Mouse (Mus musculus) hindbrain, embryonic 13.5 days (tissue): Measurements from ENCODE around the gene Rhbdd1. TPM values are rescaled to one million over a fixed set of nuclear protein-coding genes. Genes with fewer than 3 reads are reported as not detected.

Experiments
- ATAC-seq: fragments of 200-750 bp; cut with Nextera tagmentation; 2 replicates; pipeline ENCODE4 v1.8.0; 2017; ENCODE audit warnings: moderate TSS enrichment; ENCODE audit not compliant: low FRiP score
- H3K27ac ChIP-seq: fragments of 300-500 bp; sonication (generic); 2 replicates; pipeline ENCODE4 v1.5.1; 2015; ENCODE audit warnings: inconsistent platforms, mild to moderate bottlenecking, moderate library complexity
- H3K27me3 ChIP-seq: fragments of 300-500 bp; sonication (generic); 2 replicates; pipeline ENCODE4 v1.6.1; 2015; ENCODE audit warnings: mild to moderate bottlenecking, inconsistent platforms
- H3K36me3 ChIP-seq: fragments of 300-500 bp; sonication (generic); 2 replicates; pipeline ENCODE4 v1.6.1; 2015; ENCODE audit warnings: mild to moderate bottlenecking, inconsistent platforms
- H3K4me1 ChIP-seq: fragments of 300-500 bp; sonication (generic); replicated peaks from 2 replicates; pipeline ENCODE4 v1.6.1; 2015; ENCODE audit warnings: inconsistent platforms
- H3K4me2 ChIP-seq: fragments of 300-500 bp; sonication (generic); 2 replicates; pipeline ENCODE4 v1.6.1; 2015; ENCODE audit warnings: inconsistent platforms, mild to moderate bottlenecking, moderate library complexity
- H3K4me3 ChIP-seq: fragments of 300-500 bp; sonication (generic); 2 replicates; pipeline ENCODE4 v1.5.1; 2015; ENCODE audit warnings: mild to moderate bottlenecking, inconsistent platforms
- H3K9ac ChIP-seq: fragments of 300-500 bp; sonication (generic); 2 replicates; pipeline ENCODE4 v1.6.1; 2015; ENCODE audit warnings: mild to moderate bottlenecking, inconsistent platforms
- H3K9me3 ChIP-seq: fragments of 300-500 bp; sonication (generic); 2 replicates; pipeline ENCODE4 v1.6.1; 2016; ENCODE audit warnings: inconsistent platforms
- WGBS: fragments of 180-500 bp; shearing (Covaris S2); methylation state at CpG from one replicate; pipeline ENCODE4 v1.1.7; 2015; 5-methylcytosine and 5-hydroxymethylcytosine counted together
- polyA plus RNA-seq: library from polyadenylated mRNA; unstranded; fragments of >200 nt; fragmentation: Nextera tagmentation; extraction: Ambion mirVana; gene quantifications from 2 replicates; pipeline ENCODE4 v1.2.1, GENCODE M21; 2015

The Rhbdd1 gene
- polyA plus RNA-seq, 1 experiment from 2014 or later, result 4.3 TPM

DNA sequence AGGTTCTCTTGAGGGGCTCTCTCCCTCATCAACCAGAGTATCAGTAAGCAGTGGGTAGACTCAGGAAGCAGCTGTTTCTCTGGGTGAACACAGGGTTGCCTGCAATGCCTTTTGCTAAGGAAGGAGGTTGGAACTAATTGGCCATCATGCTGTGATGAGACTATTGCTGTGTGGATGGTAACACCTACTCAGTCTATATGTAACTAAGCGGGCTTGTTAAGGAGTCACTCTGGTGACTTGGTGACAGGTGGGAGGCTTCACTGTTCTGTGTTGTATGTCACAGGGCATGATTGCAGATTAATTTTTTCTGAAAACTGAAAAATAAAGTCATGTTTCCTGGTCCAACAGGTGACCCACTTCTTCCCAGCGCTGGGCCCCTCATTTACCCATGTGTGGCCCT, 36.8 kb downstream of the Rhbdd1 start:
- ATAC-seq, result no peak
- 91% methylated on average over 2 of the region's 2 CpGs for WGBS
- no peak overlapping the region for H3K4me3 ChIP-seq

DNA sequence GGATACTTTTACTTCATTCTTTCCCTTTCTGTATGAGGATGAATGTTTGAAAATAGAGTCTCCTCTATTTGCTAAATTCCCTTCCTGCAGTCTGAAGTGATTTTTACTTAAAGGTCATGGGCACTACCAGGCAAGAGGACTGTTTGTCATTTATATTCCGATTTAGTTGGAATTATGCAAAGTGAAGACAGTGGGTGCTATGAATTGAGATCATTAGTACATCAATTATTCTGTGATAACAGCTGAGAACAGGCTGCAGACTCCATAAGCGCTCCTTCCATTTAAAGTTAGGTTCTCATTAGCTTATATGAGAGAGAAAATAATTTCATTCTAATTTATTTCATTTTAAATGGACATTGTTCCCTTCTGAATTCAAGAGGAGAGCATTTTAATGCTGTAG, 37.5 kb downstream of the Rhbdd1 start:
- H3K27ac ChIP-seq, result no peak overlapping the region

More for the DNA sequence above, 36.8 kb downstream of the Rhbdd1 start:
- Histone ChIP-seq H3K9me3 (no peaks in the 10 kb centered on the region), H3K36me3 (no peaks in the 10 kb centered on the region), H3K9ac (no peak overlapping the region), H3K27me3 (no peaks in the 10 kb centered on the region), H3K4me2 (no peak overlapping the region), H3K27ac (no peak overlapping the region), H3K4me1 (peaks cover 5% of the 10 kb centered on the region; the same call in 1 of the 2 replicates)

DNA sequence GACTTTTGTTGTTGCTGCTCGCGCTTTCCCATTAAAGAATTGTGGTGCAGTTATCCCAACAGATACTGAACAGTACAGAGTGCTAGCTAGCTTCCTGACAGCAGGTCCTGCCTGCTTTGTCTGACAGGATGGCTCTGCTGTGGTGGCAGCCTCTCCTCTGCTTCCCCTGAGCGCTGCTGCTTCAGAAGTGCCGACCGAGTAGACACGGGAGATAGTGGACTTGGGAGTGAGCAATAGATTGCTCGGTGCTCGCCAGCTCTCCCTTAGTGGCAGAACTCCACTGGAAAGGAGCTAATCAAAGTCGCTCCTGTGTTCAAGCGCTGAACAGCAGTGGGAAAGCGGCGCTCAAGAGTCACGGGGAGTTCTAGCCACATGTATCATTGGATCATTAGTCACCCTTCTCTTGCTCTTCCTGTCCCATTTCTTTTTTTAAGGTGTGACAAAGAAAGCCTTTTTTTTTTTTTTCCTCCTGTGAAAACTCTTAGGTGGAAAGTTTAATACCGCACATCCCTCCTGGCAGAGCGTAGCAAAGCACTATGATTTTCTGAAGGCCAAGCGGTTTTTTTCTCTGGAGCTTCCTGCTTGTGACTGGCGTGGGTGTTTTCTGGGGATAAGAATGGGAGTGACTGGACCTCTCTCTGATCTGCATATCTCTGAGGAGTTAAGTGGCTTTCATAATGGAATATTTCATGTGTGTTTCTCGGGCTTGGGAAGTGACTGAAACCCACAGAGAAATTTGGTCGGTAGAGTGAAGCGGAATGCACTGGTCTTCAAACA, 42.8 kb downstream of the Rhbdd1 start:
- ATAC-seq, result peak; percentile 58; the same call in 1 of the 2 replicates
- H3K36me3 ChIP-seq, result no peaks in the 10 kb centered on the region
- H3K4me1 ChIP-seq, result peaks cover 15% of the 10 kb centered on the region
- no peak overlapping the region for H3K4me3 ChIP-seq
- WGBS, result 48% methylated on average over 20 of the region's 20 CpGs
- H3K9ac ChIP-seq, result no peak overlapping the region
- peak overlapping the region; percentile 40 for H3K4me2 ChIP-seq
- no peaks in the 10 kb centered on the region for H3K9me3 ChIP-seq
- H3K27me3 ChIP-seq, result no peaks in the 10 kb centered on the region
- H3K27ac ChIP-seq, result no peak overlapping the region

More for the DNA sequence above, 37.5 kb downstream of the Rhbdd1 start:
- no peaks in the 10 kb centered on the region for H3K27me3 ChIP-seq
- no peak overlapping the region for H3K9ac ChIP-seq
- no peaks in the 10 kb centered on the region for H3K36me3 ChIP-seq
- 57% methylated on average over 2 of the region's 2 CpGs for WGBS
- ATAC-seq, result no peak
- peaks cover 6% of the 10 kb centered on the region for H3K4me1 ChIP-seq
- H3K4me3 ChIP-seq, result no peak overlapping the region
- no peak overlapping the region for H3K4me2 ChIP-seq
- H3K9me3 ChIP-seq, result no peaks in the 10 kb centered on the region

DNA sequence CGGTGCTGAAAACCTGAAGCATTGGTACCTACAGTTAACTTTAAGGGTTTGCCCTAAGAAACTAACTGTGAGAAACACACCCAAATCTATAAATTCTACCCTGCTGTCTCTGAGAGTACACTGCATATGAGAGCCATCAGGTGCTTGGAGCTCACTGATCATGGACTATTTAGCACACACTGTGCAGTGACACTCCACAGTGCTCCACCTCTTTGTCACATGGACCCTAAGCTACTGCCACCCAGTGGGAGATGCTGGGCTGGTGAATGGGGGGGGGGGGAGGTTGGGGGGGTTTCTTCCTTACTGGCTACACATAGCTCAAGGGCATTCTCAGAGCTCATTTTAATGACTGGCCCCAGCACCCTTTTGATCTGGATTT, 43.4 kb downstream of the Rhbdd1 start:
- no peak overlapping the region for H3K9ac ChIP-seq
- ATAC-seq, result no peak
- H3K9me3 ChIP-seq, result no peaks in the 10 kb centered on the region
- no peaks in the 10 kb centered on the region for H3K36me3 ChIP-seq
- peaks cover 15% of the 10 kb centered on the region for H3K4me1 ChIP-seq
- H3K27ac ChIP-seq, result no peak overlapping the region
- no peak overlapping the region for H3K4me3 ChIP-seq
- H3K27me3 ChIP-seq, result no peaks in the 10 kb centered on the region
- WGBS, result 90% methylated on average over 1 of the region's 1 CpGs
- no peak overlapping the region for H3K4me2 ChIP-seq

DNA sequence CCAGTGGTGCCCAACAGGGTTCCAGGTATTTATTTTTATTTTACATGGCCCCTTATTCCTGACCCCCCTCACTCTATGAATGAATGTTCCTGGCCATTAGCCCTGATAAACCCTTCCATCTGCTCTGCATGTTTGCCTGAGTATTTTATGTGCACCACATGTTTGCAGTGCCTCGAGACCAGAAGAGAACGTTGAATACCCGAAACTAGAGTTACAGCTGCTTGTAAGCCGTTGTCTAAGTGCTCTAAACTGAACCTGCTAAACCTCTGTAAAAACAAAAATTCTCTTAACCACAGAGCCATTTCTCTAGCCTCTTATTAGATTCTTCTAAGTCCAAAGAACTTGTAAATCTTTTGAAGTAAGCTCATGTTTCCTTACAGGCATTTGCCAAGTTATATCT, 45.0 kb downstream of the Rhbdd1 start:
- Histone ChIP-seq H3K36me3 (no peaks in the 10 kb centered on the region), H3K9me3 (no peaks in the 10 kb centered on the region), H3K9ac (no peak overlapping the region), H3K4me1 (peaks cover 15% of the 10 kb centered on the region), H3K27me3 (no peaks in the 10 kb centered on the region), H3K27ac (no peak overlapping the region), H3K4me2 (no peak overlapping the region), H3K4me3 (no peak overlapping the region)
- WGBS, result 87% methylated on average over 4 of the region's 4 CpGs
- ATAC-seq, result no peak

DNA sequence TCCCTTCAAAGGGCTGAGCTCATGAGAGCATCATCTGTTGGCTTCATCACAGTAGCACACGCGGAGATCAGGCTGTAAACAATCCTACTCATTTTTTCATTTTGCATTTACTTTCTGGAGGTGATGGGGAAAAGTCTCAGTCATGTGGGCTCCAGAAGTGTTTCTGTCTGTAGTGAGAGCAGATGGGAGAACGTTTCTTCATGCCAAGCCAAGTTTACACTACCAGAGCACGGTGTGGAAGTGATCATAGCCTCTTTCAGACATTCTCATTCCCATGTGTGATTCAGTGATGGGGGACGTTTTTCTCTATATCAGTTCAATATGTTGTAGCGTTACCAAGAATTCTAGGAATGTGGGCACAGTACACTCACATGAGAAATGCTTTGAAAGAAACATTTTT, 45.9 kb downstream of the Rhbdd1 start:
- Histone ChIP-seq H3K9ac (no peak overlapping the region), H3K4me2 (no peak overlapping the region), H3K4me1 (peaks cover 15% of the 10 kb centered on the region), H3K4me3 (no peak overlapping the region), H3K27me3 (no peaks in the 10 kb centered on the region), H3K36me3 (no peaks in the 10 kb centered on the region), H3K27ac (no peak overlapping the region), H3K9me3 (no peaks in the 10 kb centered on the region)
- WGBS, result 85% methylated on average over 6 of the region's 6 CpGs
- no peak for ATAC-seq

DNA sequence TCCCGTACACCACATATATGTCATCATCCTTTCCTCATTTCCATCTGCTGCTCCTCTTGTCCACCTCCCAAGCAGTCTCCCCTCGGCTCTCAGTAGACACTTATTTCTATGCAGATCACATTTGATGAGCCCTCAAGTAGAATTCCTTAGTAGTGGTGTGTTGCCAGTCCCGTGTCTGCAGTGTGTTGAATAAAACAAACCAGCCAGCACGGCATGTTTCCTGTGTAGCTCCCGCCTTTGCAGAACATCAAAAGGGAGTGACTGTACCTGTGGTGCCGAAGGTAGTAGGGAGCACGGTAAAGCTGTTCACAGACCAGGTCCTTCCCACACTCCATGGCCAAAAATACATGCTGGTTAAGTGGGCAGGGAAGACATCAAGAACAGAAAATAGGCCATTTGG, 47.8 kb downstream of the Rhbdd1 start:
- no peak overlapping the region for H3K4me2 ChIP-seq
- no peak overlapping the region for H3K9ac ChIP-seq
- no peaks in the 10 kb centered on the region for H3K27me3 ChIP-seq
- no peaks in the 10 kb centered on the region for H3K36me3 ChIP-seq
- ATAC-seq, result no peak
- 64% methylated on average over 7 of the region's 7 CpGs for WGBS
- H3K27ac ChIP-seq, result no peak overlapping the region
- peaks cover 11% of the 10 kb centered on the region for H3K4me1 ChIP-seq
- no peak overlapping the region for H3K4me3 ChIP-seq
- no peaks in the 10 kb centered on the region for H3K9me3 ChIP-seq

DNA sequence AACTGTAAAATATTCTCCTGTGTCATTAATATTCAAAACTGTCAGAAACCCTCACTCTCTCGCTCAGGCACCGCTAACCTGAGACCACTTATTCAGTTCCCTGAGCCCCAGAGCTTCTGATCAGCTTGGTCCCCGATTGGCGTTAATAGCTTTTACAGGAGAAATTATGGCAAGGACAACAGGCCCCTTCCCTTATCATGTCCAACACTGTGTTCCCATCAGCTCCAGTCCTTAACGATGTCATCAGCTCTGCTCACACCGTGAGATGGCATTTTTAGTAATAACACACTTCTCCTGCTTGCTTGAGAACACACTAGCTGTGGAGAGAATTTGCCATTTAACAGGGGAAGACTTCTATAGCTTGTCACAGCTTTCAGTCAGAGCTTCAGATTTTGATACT, 48.2 kb downstream of the Rhbdd1 start:
- no peak for ATAC-seq
- no peak overlapping the region for H3K4me2 ChIP-seq
- WGBS, result 46% methylated on average over 6 of the region's 6 CpGs

DNA sequence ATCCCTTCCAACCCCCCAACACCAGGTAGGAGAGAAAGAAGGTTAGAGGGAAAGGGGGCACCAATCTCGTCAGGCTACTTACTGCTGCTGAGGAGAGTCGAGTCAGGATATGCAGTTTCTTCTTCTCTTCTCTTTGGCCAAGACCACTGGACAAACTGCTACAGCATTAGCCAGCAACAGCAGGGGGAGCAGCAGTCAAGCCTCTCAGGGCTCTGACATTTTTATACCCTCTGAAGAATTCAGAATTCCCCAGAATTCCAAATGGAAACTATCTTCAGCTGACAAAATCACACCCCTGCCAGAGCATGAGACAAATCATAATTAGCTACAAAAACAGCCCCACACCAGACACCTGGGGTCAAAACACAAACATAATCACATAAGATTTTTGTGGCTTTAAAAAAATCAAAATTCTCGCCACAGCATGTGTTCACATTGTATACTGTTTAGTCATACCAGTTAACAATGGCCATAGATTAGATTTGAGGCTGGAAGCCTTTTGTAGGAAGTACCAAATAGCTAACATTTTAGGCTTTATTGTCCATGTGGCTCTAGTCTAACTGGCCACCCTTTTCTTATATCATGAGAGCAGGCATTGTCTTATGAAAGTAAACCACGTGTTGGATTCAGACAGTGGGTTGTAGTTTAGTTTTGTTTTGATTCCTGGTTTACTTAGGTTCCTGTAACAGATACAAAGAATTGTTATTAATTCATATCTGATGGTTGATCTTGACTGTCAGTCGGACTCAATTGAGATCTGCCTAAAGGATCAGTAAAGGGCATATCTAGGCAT, 55.6 kb downstream of the Rhbdd1 start:
- H3K4me3 ChIP-seq, result no peak overlapping the region
- 83% methylated on average over 5 of the region's 5 CpGs for WGBS

More for the DNA sequence above, 48.2 kb downstream of the Rhbdd1 start:
- Histone ChIP-seq H3K4me3 (no peak overlapping the region), H3K9ac (no peak overlapping the region), H3K9me3 (no peaks in the 10 kb centered on the region), H3K27ac (no peak overlapping the region), H3K4me1 (peaks cover 7% of the 10 kb centered on the region; the same call in 1 of the 2 replicates), H3K36me3 (no peaks in the 10 kb centered on the region), H3K27me3 (no peaks in the 10 kb centered on the region)

DNA sequence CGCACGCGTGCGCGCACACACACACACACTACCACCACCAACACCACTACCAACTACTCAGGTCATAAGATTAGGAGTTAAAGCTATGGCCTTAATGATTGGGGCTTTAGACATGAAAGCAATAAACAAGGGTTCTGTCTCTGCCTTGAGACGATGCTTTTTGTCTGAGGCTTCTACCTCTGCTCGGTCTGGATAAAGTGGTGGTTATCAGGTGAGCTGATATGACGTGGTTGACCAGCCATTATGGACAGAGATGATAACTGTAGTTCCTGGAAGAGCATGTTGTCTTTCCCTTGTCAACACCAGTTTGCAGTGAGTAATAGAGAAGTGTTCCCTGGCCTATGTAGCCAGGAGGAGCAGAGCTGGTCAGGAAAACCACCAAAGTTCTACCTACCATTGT, 57.7 kb downstream of the Rhbdd1 start:
- H3K9ac ChIP-seq, result no peak overlapping the region
- no peaks in the 10 kb centered on the region for H3K4me1 ChIP-seq
- no peak overlapping the region for H3K4me3 ChIP-seq
- H3K27ac ChIP-seq, result no peak overlapping the region
- ATAC-seq, result no peak
- no peaks in the 10 kb centered on the region for H3K9me3 ChIP-seq
- no peaks in the 10 kb centered on the region for H3K36me3 ChIP-seq
- no peak overlapping the region for H3K4me2 ChIP-seq
- over 99% methylated on average over 8 of the region's 8 CpGs for WGBS
- no peaks in the 10 kb centered on the region for H3K27me3 ChIP-seq

More for the DNA sequence above, 55.6 kb downstream of the Rhbdd1 start:
- H3K9me3 ChIP-seq, result no peaks in the 10 kb centered on the region
- H3K27me3 ChIP-seq, result no peaks in the 10 kb centered on the region
- no peaks in the 10 kb centered on the region for H3K36me3 ChIP-seq
- H3K9ac ChIP-seq, result no peak overlapping the region
- no peak overlapping the region for H3K27ac ChIP-seq
- no peak for ATAC-seq
- no peaks in the 10 kb centered on the region for H3K4me1 ChIP-seq
- no peak overlapping the region for H3K4me2 ChIP-seq

DNA sequence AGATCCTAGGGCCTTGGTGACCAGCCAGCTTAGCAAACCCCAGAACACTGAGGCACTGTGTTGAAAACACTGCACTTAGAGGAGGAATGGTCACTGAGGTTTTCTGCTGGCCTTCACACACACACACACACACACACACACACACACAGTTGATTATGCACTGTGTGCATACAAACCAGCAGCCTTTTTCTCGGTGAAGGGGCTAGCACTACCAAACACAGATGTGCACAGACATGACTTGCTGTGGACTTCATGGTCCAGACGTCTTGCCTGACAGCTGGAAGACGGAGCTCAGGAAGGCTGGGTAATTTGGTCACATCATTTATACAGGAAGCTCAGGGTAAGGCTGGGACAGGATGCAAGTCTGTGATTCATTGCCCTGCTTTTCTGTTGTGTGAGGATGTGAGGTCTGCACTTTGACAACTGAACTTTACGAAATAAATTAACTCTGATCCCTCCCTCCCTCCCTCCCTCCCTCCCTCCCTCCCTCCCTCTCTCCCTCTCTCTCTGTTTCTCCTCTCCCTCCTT, 58.6 kb downstream of the Rhbdd1 start:
- 40% methylated on average over 4 of the region's 4 CpGs for WGBS
- Histone ChIP-seq H3K27me3 (no peaks in the 10 kb centered on the region), H3K9ac (no peak overlapping the region), H3K4me1 (no peaks in the 10 kb centered on the region), H3K4me3 (no peak overlapping the region), H3K9me3 (no peaks in the 10 kb centered on the region), H3K4me2 (no peak overlapping the region), H3K36me3 (no peaks in the 10 kb centered on the region), H3K27ac (no peak overlapping the region)
- no peak for ATAC-seq

DNA sequence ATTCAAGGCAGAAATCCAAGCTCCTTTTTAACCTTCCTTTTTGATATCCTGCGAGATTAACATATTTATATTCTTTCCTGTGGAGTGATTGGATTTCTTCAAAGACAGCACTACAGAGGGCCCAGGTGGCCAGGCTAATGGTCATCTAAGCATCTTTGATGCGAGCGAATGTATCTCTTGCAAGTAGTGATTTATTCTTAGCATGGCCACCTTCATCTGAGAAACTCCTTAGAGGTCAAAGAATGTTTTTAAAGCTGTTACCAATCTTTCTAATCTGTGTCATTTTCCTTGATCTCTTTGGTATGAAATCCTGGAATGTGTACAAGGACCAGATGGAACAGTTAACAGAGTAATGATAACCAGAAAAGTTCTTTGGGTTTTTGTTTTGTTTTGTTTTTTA, 59.2 kb downstream of the Rhbdd1 start:
- 63% methylated on average over 3 of the region's 3 CpGs for WGBS
- H3K27me3 ChIP-seq, result no peaks in the 10 kb centered on the region
- H3K9ac ChIP-seq, result no peak overlapping the region
- H3K4me3 ChIP-seq, result no peak overlapping the region
- no peaks in the 10 kb centered on the region for H3K9me3 ChIP-seq
- no peak for ATAC-seq
- H3K4me1 ChIP-seq, result no peaks in the 10 kb centered on the region
- no peak overlapping the region for H3K4me2 ChIP-seq
- no peak overlapping the region for H3K27ac ChIP-seq
- no peaks in the 10 kb centered on the region for H3K36me3 ChIP-seq
